Mouse (Mus musculus): ENCODE measurements at regions not wholly inside any gene's neighbourhood (a gene's known extent, or its start where the extent isn't known, plus 50 kb on each side); places are given as distances from the start of the nearest gene placed in this dataset.

GRCm38 (mm10) chr4:101359119-101359518 lies 60.0 kb upstream of the Ak4 start:
- DNase-seq (ENCODE audit: low spot score) (no peak), ATAC-seq (ENCODE audit: insufficient read depth, low read depth) (no peak)
- Histone ChIP-seq H3K4me3 (ENCODE audit: low read depth, low read length) (no peak overlapping the region), H3K9me3 (replicated peaks; ENCODE audit: control insufficient read depth, low read length) (no peaks in the 10 kb centered on the region), H3K27me3 (ENCODE audit: control insufficient read depth, insufficient read depth, low read length) (no peaks in the 10 kb centered on the region), H3K36me3 (replicated peaks; ENCODE audit: control insufficient read depth, insufficient read depth, low read length) (no peaks in the 10 kb centered on the region), H3K4me2 (ENCODE audit: low read depth, low read length) (no peak overlapping the region), H3K27ac (ENCODE audit: low read depth) (no peak overlapping the region), H3K9ac (replicated peaks; ENCODE audit: low read depth, low read length) (no peak overlapping the region), H3K4me1 (ENCODE audit: control insufficient read depth, insufficient read depth) (0 out of 2 replicates have a peak, but pooled peaks cover 3% of the 10 kb centered on the region)
- WGBS, result 78% methylated on average over 5 of the region's 5 CpGs
- TF ChIP-seq CTCF (IDR thresholded peaks at IDR 0.05; ENCODE audit: low read depth) (no peak), EP300 (IDR thresholded peaks at IDR 0.05; ENCODE audit: low read depth) (no peak)

- no peak overlapping the region for H3K4me2 ChIP-seq (ENCODE audit: low read depth, low read length)
- no peaks in the 10 kb centered on the region for H3K27me3 ChIP-seq (ENCODE audit: control insufficient read depth, insufficient read depth, low read length)
- no peak overlapping the region for H3K9ac ChIP-seq (replicated peaks; ENCODE audit: low read depth, low read length)
- WGBS, result 77% methylated on average over 3 of the region's 3 CpGs
- no peaks in the 10 kb centered on the region for H3K36me3 ChIP-seq (replicated peaks; ENCODE audit: control insufficient read depth, insufficient read depth, low read length)
- H3K27ac ChIP-seq (ENCODE audit: low read depth), result no peak overlapping the region
- TF ChIP-seq CTCF (IDR thresholded peaks at IDR 0.05; ENCODE audit: low read depth), result no peak
- no peak for TF ChIP-seq EP300 (IDR thresholded peaks at IDR 0.05; ENCODE audit: low read depth)
- no peaks in the 10 kb centered on the region for H3K9me3 ChIP-seq (replicated peaks; ENCODE audit: control insufficient read depth, low read length)
- no peak for ATAC-seq (ENCODE audit: insufficient read depth, low read depth)
- no peak overlapping the region for H3K4me3 ChIP-seq (ENCODE audit: low read depth, low read length)
- no peak for DNase-seq (ENCODE audit: low spot score)
- 0 out of 2 replicates have a peak, but pooled peaks cover 9% of the 10 kb centered on the region for H3K4me1 ChIP-seq (ENCODE audit: control insufficient read depth, insufficient read depth)
Observed at GRCm38 (mm10) chr4:101358525-101358924, 60.6 kb upstream of the Ak4 start.

GRCm38 (mm10) chr4:101357923-101358322 lies 61.2 kb upstream of the Ak4 start:
- Histone ChIP-seq H3K27me3 (ENCODE audit: control insufficient read depth, insufficient read depth, low read length) (no peaks in the 10 kb centered on the region), H3K4me3 (ENCODE audit: low read depth, low read length) (peak overlapping the region; percentile 76; the same call in 1 of the 2 replicates), H3K9ac (replicated peaks; ENCODE audit: low read depth, low read length) (no peak overlapping the region), H3K4me2 (ENCODE audit: low read depth, low read length) (peak overlapping the region; percentile 95), H3K4me1 (ENCODE audit: control insufficient read depth, insufficient read depth) (0 out of 2 replicates have a peak, but pooled peaks cover 10% of the 10 kb centered on the region), H3K27ac (ENCODE audit: low read depth) (peak overlapping the region; percentile 93; the same call in 1 of the 2 replicates), H3K9me3 (replicated peaks; ENCODE audit: control insufficient read depth, low read length) (no peaks in the 10 kb centered on the region), H3K36me3 (replicated peaks; ENCODE audit: control insufficient read depth, insufficient read depth, low read length) (no peaks in the 10 kb centered on the region)
- TF ChIP-seq EP300 (IDR thresholded peaks at IDR 0.05; ENCODE audit: low read depth) (no peak), CTCF (IDR thresholded peaks at IDR 0.05; ENCODE audit: low read depth) (no peak)
- no peak for ATAC-seq (ENCODE audit: insufficient read depth, low read depth)
- WGBS, result 70% methylated on average over 8 of the region's 8 CpGs
- no peak for DNase-seq (ENCODE audit: low spot score)

- peak; percentile 52 for DNase-seq (ENCODE audit: low spot score)
- Histone ChIP-seq H3K36me3 (replicated peaks; ENCODE audit: control insufficient read depth, insufficient read depth, low read length) (no peaks in the 10 kb centered on the region), H3K27me3 (ENCODE audit: control insufficient read depth, insufficient read depth, low read length) (no peaks in the 10 kb centered on the region), H3K27ac (ENCODE audit: low read depth) (peak overlapping the region; percentile 93), H3K4me1 (ENCODE audit: control insufficient read depth, insufficient read depth) (0 out of 2 replicates have a peak, but pooled peaks cover 10% of the 10 kb centered on the region), H3K4me3 (ENCODE audit: low read depth, low read length) (peak overlapping the region; percentile 76), H3K4me2 (ENCODE audit: low read depth, low read length) (peak overlapping the region; percentile 95), H3K9me3 (replicated peaks; ENCODE audit: control insufficient read depth, low read length) (no peaks in the 10 kb centered on the region), H3K9ac (replicated peaks; ENCODE audit: low read depth, low read length) (peak overlapping the region; percentile 89)
- no peak for ATAC-seq (ENCODE audit: insufficient read depth, low read depth)
- WGBS, result 12% methylated on average over 31 of the region's 31 CpGs
- TF ChIP-seq EP300 (IDR thresholded peaks at IDR 0.05; ENCODE audit: low read depth), result no peak
- no peak for TF ChIP-seq CTCF (IDR thresholded peaks at IDR 0.05; ENCODE audit: low read depth)
Observed at GRCm38 (mm10) chr4:101356954-101357891, 61.9 kb upstream of the Ak4 start.

GRCm38 (mm10) chr4:101356093-101356953 lies 62.8 kb upstream of the Ak4 start:
- peak overlapping the region; percentile 95 for H3K4me2 ChIP-seq (ENCODE audit: low read depth, low read length)
- DNase-seq (ENCODE audit: low spot score), result peak; percentile 68
- H3K4me1 ChIP-seq (ENCODE audit: control insufficient read depth, insufficient read depth), result 0 out of 2 replicates have a peak, but pooled peaks cover 10% of the 10 kb centered on the region
- TF ChIP-seq CTCF (IDR thresholded peaks at IDR 0.05; ENCODE audit: low read depth), result no peak
- ATAC-seq (ENCODE audit: insufficient read depth, low read depth), result peak; percentile 85
- H3K27me3 ChIP-seq (ENCODE audit: control insufficient read depth, insufficient read depth, low read length), result no peaks in the 10 kb centered on the region
- H3K36me3 ChIP-seq (replicated peaks; ENCODE audit: control insufficient read depth, insufficient read depth, low read length), result no peaks in the 10 kb centered on the region
- peak overlapping the region; percentile 76 for H3K4me3 ChIP-seq (ENCODE audit: low read depth, low read length)
- whole genome bisulfite sequencing, result under 1% methylated on average over 103 of the region's 107 CpGs
- H3K9me3 ChIP-seq (replicated peaks; ENCODE audit: control insufficient read depth, low read length), result no peaks in the 10 kb centered on the region
- H3K27ac ChIP-seq (ENCODE audit: low read depth), result peak overlapping the region; percentile 93
- peak overlapping the region; percentile 89 for H3K9ac ChIP-seq (replicated peaks; ENCODE audit: low read depth, low read length)
